Mouse (Mus musculus) myocyte (in vitro differentiated cells): ENCODE results near the gene Coro2a.

Experiments
- CEBPB ChIP-seq: IDR thresholded peaks from 2 replicates; pipeline ENCODE4 v1.6.1; 2011; ENCODE audit warnings: mild to moderate bottlenecking, moderate library complexity; ENCODE audit not compliant: poor library complexity, insufficient read depth, severe bottlenecking
- E2F4 ChIP-seq: IDR thresholded peaks from one replicate; pipeline ENCODE4 v1.6.1; 2011; ENCODE audit warnings: mild to moderate bottlenecking, control low read depth, moderate library complexity; ENCODE audit not compliant: insufficient read depth
- MAX ChIP-seq: IDR thresholded peaks from one replicate; pipeline ENCODE4 v1.6.1; 2011; ENCODE audit warnings: low read depth, mild to moderate bottlenecking, control low read depth
- MYOG ChIP-seq, 3 experiments: IDR thresholded peaks; one replicate each; pipeline ENCODE4 v1.6.1; 2011; ENCODE audit warnings: control low read depth in 2 of 3, low read depth in 2 of 3, mild to moderate bottlenecking in 2 of 3; ENCODE audit not compliant: insufficient read length in 2 of 3, control insufficient read depth in 1 of 3, insufficient read depth in 1 of 3
- POLR2A ChIP-seq: IDR thresholded peaks from one replicate; pipeline ENCODE4 v1.6.1; 2011; ENCODE audit warnings: low read depth, mild to moderate bottlenecking, control low read depth, moderate library complexity; ENCODE audit not compliant: insufficient read length
- POLR2AphosphoS2 ChIP-seq: IDR thresholded peaks from one replicate; pipeline ENCODE4 v1.6.1; 2011; ENCODE audit warnings: low read depth, control low read depth; ENCODE audit not compliant: insufficient read length
- TCF12 ChIP-seq: IDR thresholded peaks from one replicate; pipeline ENCODE4 v1.6.1; 2011; ENCODE audit warnings: mild to moderate bottlenecking, control low read depth; ENCODE audit not compliant: poor library complexity, insufficient read depth, severe bottlenecking
- TCF3 ChIP-seq: IDR thresholded peaks from one replicate; pipeline ENCODE4 v1.6.1; 2011; ENCODE audit warnings: low read depth, control low read depth; ENCODE audit not compliant: insufficient read length
- USF1 ChIP-seq: IDR thresholded peaks from one replicate; pipeline ENCODE4 v1.6.1; 2011; ENCODE audit warnings: low read depth, mild to moderate bottlenecking, control low read depth, moderate library complexity

- TF ChIP-seq POLR2A (no peak), POLR2AphosphoS2 (no peak), TCF12 (no peak), MAX (no peak), E2F4 (no peak), CEBPB (no peak), MYOG (IDR thresholded peaks at IDR 0.05; ENCODE audit: control insufficient read depth in 1 of 3, insufficient read depth in 1 of 3, insufficient read length in 2 of 3, low read depth in 2 of 3) (no peak), TCF3 (no peak), USF1 (no peak)
Measured at GRCm38 (mm10) chr4:46532511-46532910, 69.5 kb downstream of the Coro2a start.
